Mouse (Mus musculus): ENCODE measurements around the gene Slc39a5. TPM values are rescaled to one million over a fixed set of nuclear protein-coding genes. Genes with fewer than 3 reads are reported as not detected.

The Slc39a5 gene
- polyA plus RNA-seq, 1 experiment from 2014 or later = 88.2 TPM

- Histone ChIP-seq H3K27ac (ENCODE audit: low read length) (no peak overlapping the region), H3K27me3 (ENCODE audit: control insufficient read depth, insufficient read depth, low read depth, low read length) (no peaks in the 10 kb centered on the region), H3K4me3 (ENCODE audit: low read depth, low read length) (no peak overlapping the region), H3K4me1 (ENCODE audit: control insufficient read depth, low read depth, low read length) (no peaks in the 10 kb centered on the region), H3K4me2 (ENCODE audit: low read depth, low read length) (no peak overlapping the region), H3K9me3 (replicated peaks; ENCODE audit: control insufficient read depth, low read length) (no peaks in the 10 kb centered on the region), H3K36me3 (ENCODE audit: control insufficient read depth, insufficient read depth) (peaks cover 14% of the 10 kb centered on the region), H3K9ac (ENCODE audit: low read depth, low read length) (no peak overlapping the region)
- WGBS (ENCODE audit: insufficient replicate concordance) = 84% methylated on average over 17 of the region's 17 CpGs
- no peak for ATAC-seq (ENCODE audit: low read depth)
Measured at GRCm38 (mm10) chr10:128435186-128435823, 34.3 kb upstream of the Slc39a5 start.

GRCm38 (mm10) chr10:128434681-128435080 lies 33.7 kb upstream of the Slc39a5 start:
- peaks cover 14% of the 10 kb centered on the region for H3K36me3 ChIP-seq (ENCODE audit: control insufficient read depth, insufficient read depth)
- 65% methylated on average over 10 of the region's 10 CpGs for WGBS (ENCODE audit: insufficient replicate concordance)
- no peak overlapping the region for H3K4me2 ChIP-seq (ENCODE audit: low read depth, low read length)
- H3K4me1 ChIP-seq (ENCODE audit: control insufficient read depth, low read depth, low read length) = no peaks in the 10 kb centered on the region
- H3K4me3 ChIP-seq (ENCODE audit: low read depth, low read length) = no peak overlapping the region
- no peak for ATAC-seq (ENCODE audit: low read depth)
- H3K27me3 ChIP-seq (ENCODE audit: control insufficient read depth, insufficient read depth, low read depth, low read length) = no peaks in the 10 kb centered on the region
- H3K9me3 ChIP-seq (replicated peaks; ENCODE audit: control insufficient read depth, low read length) = no peaks in the 10 kb centered on the region
- no peak overlapping the region for H3K9ac ChIP-seq (ENCODE audit: low read depth, low read length)
- no peak overlapping the region for H3K27ac ChIP-seq (ENCODE audit: low read length)

GRCm38 (mm10) chr10:128433417-128433816 lies 32.4 kb upstream of the Slc39a5 start:
- no peaks in the 10 kb centered on the region for H3K4me1 ChIP-seq (ENCODE audit: control insufficient read depth, low read depth, low read length)
- no peak overlapping the region for H3K9ac ChIP-seq (ENCODE audit: low read depth, low read length)
- ATAC-seq (ENCODE audit: low read depth) = no peak
- 85% methylated on average over 2 of the region's 2 CpGs for WGBS (ENCODE audit: insufficient replicate concordance)
- H3K36me3 ChIP-seq (ENCODE audit: control insufficient read depth, insufficient read depth) = peaks cover 17% of the 10 kb centered on the region
- no peak overlapping the region for H3K4me2 ChIP-seq (ENCODE audit: low read depth, low read length)
- H3K9me3 ChIP-seq (replicated peaks; ENCODE audit: control insufficient read depth, low read length) = no peaks in the 10 kb centered on the region
- H3K4me3 ChIP-seq (ENCODE audit: low read depth, low read length) = no peak overlapping the region
- H3K27me3 ChIP-seq (ENCODE audit: control insufficient read depth, insufficient read depth, low read depth, low read length) = no peaks in the 10 kb centered on the region
- no peak overlapping the region for H3K27ac ChIP-seq (ENCODE audit: low read length)

- Histone ChIP-seq H3K27me3 (ENCODE audit: control insufficient read depth, insufficient read depth, low read depth, low read length) (no peaks in the 10 kb centered on the region), H3K36me3 (ENCODE audit: control insufficient read depth, insufficient read depth) (peaks cover 3% of the 10 kb centered on the region; the same call in 1 of the 2 replicates), H3K4me3 (ENCODE audit: low read depth, low read length) (no peak overlapping the region), H3K4me1 (ENCODE audit: control insufficient read depth, low read depth, low read length) (no peaks in the 10 kb centered on the region), H3K9me3 (replicated peaks; ENCODE audit: control insufficient read depth, low read length) (no peaks in the 10 kb centered on the region), H3K27ac (ENCODE audit: low read length) (no peak overlapping the region), H3K4me2 (ENCODE audit: low read depth, low read length) (no peak overlapping the region), H3K9ac (ENCODE audit: low read depth, low read length) (no peak overlapping the region)
- WGBS (ENCODE audit: insufficient replicate concordance) = 74% methylated on average over 4 of the region's 4 CpGs
- ATAC-seq (ENCODE audit: low read depth) = no peak
Measured at GRCm38 (mm10) chr10:128429454-128429853, 28.4 kb upstream of the Slc39a5 start.

- no peaks in the 10 kb centered on the region for H3K27me3 ChIP-seq (ENCODE audit: control insufficient read depth, insufficient read depth, low read depth, low read length)
- no peak overlapping the region for H3K4me2 ChIP-seq (ENCODE audit: low read depth, low read length)
- no peak overlapping the region for H3K9ac ChIP-seq (ENCODE audit: low read depth, low read length)
- H3K4me3 ChIP-seq (ENCODE audit: low read depth, low read length) = no peak overlapping the region
- no peak overlapping the region for H3K27ac ChIP-seq (ENCODE audit: low read length)
- ATAC-seq (ENCODE audit: low read depth) = no peak
- WGBS (ENCODE audit: insufficient replicate concordance) = 79% methylated on average over 5 of the region's 5 CpGs
- peaks cover 3% of the 10 kb centered on the region; the same call in 1 of the 2 replicates for H3K36me3 ChIP-seq (ENCODE audit: control insufficient read depth, insufficient read depth)
- H3K9me3 ChIP-seq (replicated peaks; ENCODE audit: control insufficient read depth, low read length) = no peaks in the 10 kb centered on the region
- H3K4me1 ChIP-seq (ENCODE audit: control insufficient read depth, low read depth, low read length) = no peaks in the 10 kb centered on the region
Measured at GRCm38 (mm10) chr10:128429052-128429451, 28.0 kb upstream of the Slc39a5 start.

- H3K36me3 ChIP-seq (ENCODE audit: control insufficient read depth, insufficient read depth) = peaks cover 3% of the 10 kb centered on the region; the same call in 1 of the 2 replicates
- no peaks in the 10 kb centered on the region for H3K9me3 ChIP-seq (replicated peaks; ENCODE audit: control insufficient read depth, low read length)
- no peak overlapping the region for H3K27ac ChIP-seq (ENCODE audit: low read length)
- H3K9ac ChIP-seq (ENCODE audit: low read depth, low read length) = no peak overlapping the region
- no peaks in the 10 kb centered on the region for H3K27me3 ChIP-seq (ENCODE audit: control insufficient read depth, insufficient read depth, low read depth, low read length)
- ATAC-seq (ENCODE audit: low read depth) = no peak
- H3K4me1 ChIP-seq (ENCODE audit: control insufficient read depth, low read depth, low read length) = no peaks in the 10 kb centered on the region
- H3K4me2 ChIP-seq (ENCODE audit: low read depth, low read length) = no peak overlapping the region
- 61% methylated on average over 3 of the region's 3 CpGs for WGBS (ENCODE audit: insufficient replicate concordance)
- H3K4me3 ChIP-seq (ENCODE audit: low read depth, low read length) = no peak overlapping the region
Measured at GRCm38 (mm10) chr10:128425260-128425659, 24.2 kb upstream of the Slc39a5 start.

GRCm38 (mm10) chr10:128424604-128425003 lies 23.6 kb upstream of the Slc39a5 start:
- no peak for ATAC-seq (ENCODE audit: low read depth)
- peaks cover 3% of the 10 kb centered on the region; the same call in 1 of the 2 replicates for H3K36me3 ChIP-seq (ENCODE audit: control insufficient read depth, insufficient read depth)

GRCm38 (mm10) chr10:128422426-128422825 lies 21.4 kb upstream of the Slc39a5 start:
- no peak for ATAC-seq (ENCODE audit: low read depth)
- Histone ChIP-seq H3K27me3 (ENCODE audit: control insufficient read depth, insufficient read depth, low read depth, low read length) (no peaks in the 10 kb centered on the region), H3K36me3 (ENCODE audit: control insufficient read depth, insufficient read depth) (no peaks in the 10 kb centered on the region), H3K4me3 (ENCODE audit: low read depth, low read length) (no peak overlapping the region), H3K27ac (ENCODE audit: low read length) (no peak overlapping the region), H3K4me2 (ENCODE audit: low read depth, low read length) (no peak overlapping the region), H3K9me3 (replicated peaks; ENCODE audit: control insufficient read depth, low read length) (no peaks in the 10 kb centered on the region), H3K4me1 (ENCODE audit: control insufficient read depth, low read depth, low read length) (no peaks in the 10 kb centered on the region), H3K9ac (ENCODE audit: low read depth, low read length) (no peak overlapping the region)
- 56% methylated on average over 5 of the region's 5 CpGs for WGBS (ENCODE audit: insufficient replicate concordance)

More at GRCm38 (mm10) chr10:128424604-128425003, 23.6 kb upstream of the Slc39a5 start:
- no peak overlapping the region for H3K4me2 ChIP-seq (ENCODE audit: low read depth, low read length)
- H3K9me3 ChIP-seq (replicated peaks; ENCODE audit: control insufficient read depth, low read length) = no peaks in the 10 kb centered on the region
- H3K4me1 ChIP-seq (ENCODE audit: control insufficient read depth, low read depth, low read length) = no peaks in the 10 kb centered on the region
- no peak overlapping the region for H3K9ac ChIP-seq (ENCODE audit: low read depth, low read length)
- H3K27me3 ChIP-seq (ENCODE audit: control insufficient read depth, insufficient read depth, low read depth, low read length) = no peaks in the 10 kb centered on the region
- WGBS (ENCODE audit: insufficient replicate concordance) = 16% methylated on average over 7 of the region's 7 CpGs
- no peak overlapping the region for H3K27ac ChIP-seq (ENCODE audit: low read length)
- no peak overlapping the region for H3K4me3 ChIP-seq (ENCODE audit: low read depth, low read length)

- no peak for ATAC-seq (ENCODE audit: low read depth)
- 88% methylated on average over 5 of the region's 5 CpGs for WGBS (ENCODE audit: insufficient replicate concordance)
- peaks cover 4% of the 10 kb centered on the region for H3K36me3 ChIP-seq (ENCODE audit: control insufficient read depth, insufficient read depth)
- no peak overlapping the region for H3K4me3 ChIP-seq (ENCODE audit: low read depth, low read length)
- H3K27ac ChIP-seq (ENCODE audit: low read length) = no peak overlapping the region
- no peaks in the 10 kb centered on the region for H3K9me3 ChIP-seq (replicated peaks; ENCODE audit: control insufficient read depth, low read length)
- no peak overlapping the region for H3K4me2 ChIP-seq (ENCODE audit: low read depth, low read length)
- H3K9ac ChIP-seq (ENCODE audit: low read depth, low read length) = no peak overlapping the region
- H3K27me3 ChIP-seq (ENCODE audit: control insufficient read depth, insufficient read depth, low read depth, low read length) = no peaks in the 10 kb centered on the region
- H3K4me1 ChIP-seq (ENCODE audit: control insufficient read depth, low read depth, low read length) = peaks cover 37% of the 10 kb centered on the region
Measured at GRCm38 (mm10) chr10:128414848-128415247, 13.8 kb upstream of the Slc39a5 start.
